Mouse (Mus musculus) A20 (cell line): ENCODE data around the gene Zmynd10.
A peak's percentile ranks its signal among the peaks of the same experiment; 100 is the strongest.

Source experiments
- DNase-seq: peaks from one replicate; pipeline ENCODE4 v3.0.0-alpha.2; 2011; ENCODE audit warnings: low read depth, low spot score

Gene Zmynd10

GRCm38 (mm10) chr9:107578587-107578986, 31.5 kb downstream of the Zmynd10 start, which contains the start of gene Naa80:
Gene Naa80 (plus strand): TSS chr9:107578887.
- no peak for DNase-seq

GRCm38 (mm10) chr9:107579023-107579900, 32.2 kb downstream of the Zmynd10 start:
- peak; percentile 54 for DNase-seq

GRCm38 (mm10) chr9:107580501-107581317, 33.6 kb downstream of the Zmynd10 start, which contains the start of gene Hyal3:
Gene Hyal3 (plus strand): TSS chr9:107580818.
- DNase-seq = peak; percentile 86

- DNase-seq = no peak
These were observed 34.5 kb downstream of the Zmynd10 start for GRCm38 (mm10) chr9:107581584-107581983.

GRCm38 (mm10) chr9:107582509-107583062, 35.5 kb downstream of the Zmynd10 start:
- no peak for DNase-seq

- DNase-seq = no peak
These were observed 36.1 kb downstream of the Zmynd10 start for GRCm38 (mm10) chr9:107583174-107583573.

- DNase-seq = no peak
These were observed 39.4 kb downstream of the Zmynd10 start for GRCm38 (mm10) chr9:107586504-107586903.

GRCm38 (mm10) chr9:107586974-107587832, 40.1 kb downstream of the Zmynd10 start, which contains the start of gene Ifrd2:
Gene Ifrd2 (plus strand): TSS chr9:107587642.
- DNase-seq = peak; percentile 98

GRCm38 (mm10) chr9:107587833-107588639, 40.9 kb downstream of the Zmynd10 start:
- DNase-seq = no peak

GRCm38 (mm10) chr9:107590058-107590772, 43.1 kb downstream of the Zmynd10 start:
- DNase-seq = no peak

GRCm38 (mm10) chr9:107590773-107591060, 43.6 kb downstream of the Zmynd10 start:
- DNase-seq = no peak

- DNase-seq = no peak
These were observed 46.2 kb downstream of the Zmynd10 start for GRCm38 (mm10) chr9:107593101-107593976.

GRCm38 (mm10) chr9:107594281-107595062, 47.4 kb downstream of the Zmynd10 start:
- DNase-seq = peak; percentile 44

GRCm38 (mm10) chr9:107596619-107597569, 49.8 kb downstream of the Zmynd10 start:
- DNase-seq = no peak

- DNase-seq = no peak
These were observed 51.3 kb downstream of the Zmynd10 start for GRCm38 (mm10) chr9:107598385-107598784.

- DNase-seq = no peak
These were observed 52.3 kb downstream of the Zmynd10 start for GRCm38 (mm10) chr9:107599433-107599832.

- no peak for DNase-seq
These were observed 52.7 kb downstream of the Zmynd10 start for GRCm38 (mm10) chr9:107599842-107600241.
